17 mouse cellular contexts compared by ENCODE assay signal in genomic region chr6:94658136-94658480, GRCm38 (mm10). TPM values are rescaled to one million over a fixed set of nuclear protein-coding genes. Genes with fewer than 3 reads are reported as not detected.
DNase-seq lines count a peak whose midpoint lies in the region; ATAC-seq lines count a peak whose summit lies in the region.
"Had no signal": no experiment of that assay in that cellular context is flagged by ENCODE, and none has a peak within 500 bp of the region (broad histone marks: within the 10 kb centered on the region; RNA-seq: fewer than 3 reads in every experiment).

No protein-coding gene starts in this region.

- intact Hi-C loops in heart, postnatal 14 days (cut with DNase I) = loop anchor here (5.0 kb wide), 1 partner anchor 36 kb away; no protein-coding TSS in a partner anchor

- H3K4me1 ChIP-seq in heart, embryonic 16.5 days (ENCODE audit: control insufficient read depth, insufficient read depth, low read length) = peaks cover 25% of the 10 kb centered on the region
- H3K4me1 ChIP-seq in limb, embryonic 12.5 days (replicated peaks) = peaks cover 59% of the 10 kb centered on the region

- peak overlapping the region; percentile 29; the same call in 1 of the 2 replicates for H3K27ac ChIP-seq in heart, embryonic 16.5 days (ENCODE audit: low read length)
- H3K27ac ChIP-seq in limb, embryonic 12.5 days = peak overlapping the region; percentile 51; the same call in 1 of the 2 replicates
- H3K27ac ChIP-seq: forebrain, embryonic 10.5 days; hindbrain, embryonic 12.5 days; layer of hippocampus, adult 2 months; macrophage had no signal

- no peaks in the 10 kb centered on the region for H3K27me3 ChIP-seq in heart, embryonic 16.5 days (ENCODE audit: control insufficient read depth, insufficient read depth, low read length)
- no peaks in the 10 kb centered on the region; the same call in 1 of the 2 replicates for H3K27me3 ChIP-seq in limb, embryonic 12.5 days
- H3K27me3 ChIP-seq: hindbrain, embryonic 12.5 days had no signal

- no peak overlapping the region for H3K9ac ChIP-seq in heart, embryonic 16.5 days (ENCODE audit: low read length)
- no peak overlapping the region; the same call in 1 of the 2 replicates for H3K9ac ChIP-seq in limb, embryonic 12.5 days (replicated peaks)
- H3K9ac ChIP-seq: hindbrain, embryonic 12.5 days had no signal

- H3K4me3 ChIP-seq in heart, embryonic 16.5 days (ENCODE audit: low read length) = no peak overlapping the region
- no peak overlapping the region for H3K4me3 ChIP-seq in limb, embryonic 12.5 days (replicated peaks)
- H3K4me3 ChIP-seq: forebrain, embryonic 10.5 days; hindbrain, embryonic 12.5 days; layer of hippocampus, adult 2 months had no signal

- peak overlapping the region; percentile 24; the same call in 1 of the 2 replicates for H3K4me2 ChIP-seq in heart, embryonic 16.5 days (ENCODE audit: low read depth, low read length)
- peak overlapping the region; percentile 7; the same call in 1 of the 2 replicates for H3K4me2 ChIP-seq in limb, embryonic 12.5 days
- H3K4me2 ChIP-seq: hindbrain, embryonic 12.5 days had no signal

- ATAC-seq in heart, embryonic 16.5 days (replicated peaks; ENCODE audit: extremely low read depth, insufficient read depth, low FRiP score) = no peak
- no peak for ATAC-seq in limb, embryonic 12.5 days (ENCODE audit: insufficient number of reproducible peaks, insufficient read depth, low FRiP score, low TSS enrichment, low read depth)

- peak; percentile 23 to 55 for DNase-seq in adrenal gland, postnatal 36 days
- no peak for DNase-seq in adrenal gland, adult 18-20 months (ENCODE audit: low spot score in 2 of 2)
- DNase-seq in heart, postnatal 14 days = no peak
- peak; percentile 78 for DNase-seq in 3T3-L1 (ENCODE audit: low read depth, low spot score)
- DNase-seq in ovary, postnatal 10 days (ENCODE audit: low spot score) = no peak
- no peak for DNase-seq in right cerebral cortex, postnatal 4 days
- DNase-seq: adrenal gland, postnatal 14 days; cerebellum, postnatal 10 days; lung, adult 2 months; midbrain, embryonic 14.5 days; thymus, postnatal 14 days had no signal

- H3K9me3 ChIP-seq in heart, embryonic 16.5 days (replicated peaks; ENCODE audit: control insufficient read depth, low read length) = no peaks in the 10 kb centered on the region
- no peaks in the 10 kb centered on the region for H3K9me3 ChIP-seq in limb, embryonic 12.5 days
- H3K9me3 ChIP-seq: forebrain, embryonic 10.5 days; hindbrain, embryonic 12.5 days had no signal

- no peaks in the 10 kb centered on the region for H3K36me3 ChIP-seq in heart, embryonic 16.5 days (ENCODE audit: control insufficient read depth, insufficient read depth)
- peaks cover 43% of the 10 kb centered on the region for H3K36me3 ChIP-seq in limb, embryonic 12.5 days

- 52% methylated on average over 6 of the region's 6 CpGs for WGBS in heart, embryonic 16.5 days
- 14% methylated on average over 6 of the region's 6 CpGs for WGBS in limb, embryonic 12.5 days

RNA-seq across cellular contexts. Expression of gene Lrig1, which starts 41.9 kb away (rescaled TPM):
- total RNA-seq in adrenal gland, postnatal 36 days (2021) = 10 to 100 TPM; 11.7 to 14.9 TPM
- total RNA-seq in adrenal gland, adult 18-20 months (2021) = 10 to 100 TPM in 1 of 2 experiments, 1 to 10 TPM in 1; 9.6 to 14.1 TPM
- 7.7 and 8.9 TPM in 2 replicates for polyA plus RNA-seq in heart, embryonic 16.5 days (2015; fragmentation: Nextera tagmentation; extraction: Ambion mirVana)
- total RNA-seq in heart, postnatal 14 days (2021) = 10 to 100 TPM; 37.8 to 38.6 TPM
- 20.5 and 25.0 TPM in 2 replicates for polyA plus RNA-seq in limb, embryonic 12.5 days (2016; fragmentation: Nextera tagmentation; extraction: Ambion mirVana)

Comparison
In these comparisons a context has a peak if more than half of its experiments do, and no peak if none do; other contexts are left out.
1. DNase-seq: peak in adrenal gland, postnatal 36 days (2 of 2) and 3T3-L1 (single experiment); none in adrenal gland, adult 18-20 months (0 of 2), heart, postnatal 14 days (0 of 2), ovary, postnatal 10 days (single experiment) and right cerebral cortex, postnatal 4 days (single experiment).